Mouse (Mus musculus) megakaryocyte, adult 5-6 weeks (primary cell): Measurements from ENCODE around the gene Slc27a3. TPM values are rescaled to one million over a fixed set of nuclear protein-coding genes. Genes with fewer than 3 reads are reported as not detected.
A peak's percentile ranks its signal among the peaks of the same experiment; 100 is the strongest.

Experiments used
- ATAC-seq: 2 replicates; pipeline ENCODE4 v1.8.0; 2016; ENCODE audit warnings: mild to moderate bottlenecking, inconsistent platforms; ENCODE audit not compliant: poor library complexity, severe bottlenecking
- total RNA-seq, 2 experiments: library from RNA; stranded (forward) in 1 of 2; stranded (reverse) in 1 of 2; fragments of 153-499, 151-499 nt in 1 of 2; fragments of 221-1000, 200-1000 nt in 1 of 2; gene quantifications; 2 replicates each; pipeline versions ENCODE4 v1.2.3 to v1.2.4; 2015 to 2017

The Slc27a3 gene
- 0.21 and 0.33 TPM in 2 replicates for total RNA-seq (2015)
- total RNA-seq (2017): 1.1 and 3.0 TPM in 2 replicates

DNA sequence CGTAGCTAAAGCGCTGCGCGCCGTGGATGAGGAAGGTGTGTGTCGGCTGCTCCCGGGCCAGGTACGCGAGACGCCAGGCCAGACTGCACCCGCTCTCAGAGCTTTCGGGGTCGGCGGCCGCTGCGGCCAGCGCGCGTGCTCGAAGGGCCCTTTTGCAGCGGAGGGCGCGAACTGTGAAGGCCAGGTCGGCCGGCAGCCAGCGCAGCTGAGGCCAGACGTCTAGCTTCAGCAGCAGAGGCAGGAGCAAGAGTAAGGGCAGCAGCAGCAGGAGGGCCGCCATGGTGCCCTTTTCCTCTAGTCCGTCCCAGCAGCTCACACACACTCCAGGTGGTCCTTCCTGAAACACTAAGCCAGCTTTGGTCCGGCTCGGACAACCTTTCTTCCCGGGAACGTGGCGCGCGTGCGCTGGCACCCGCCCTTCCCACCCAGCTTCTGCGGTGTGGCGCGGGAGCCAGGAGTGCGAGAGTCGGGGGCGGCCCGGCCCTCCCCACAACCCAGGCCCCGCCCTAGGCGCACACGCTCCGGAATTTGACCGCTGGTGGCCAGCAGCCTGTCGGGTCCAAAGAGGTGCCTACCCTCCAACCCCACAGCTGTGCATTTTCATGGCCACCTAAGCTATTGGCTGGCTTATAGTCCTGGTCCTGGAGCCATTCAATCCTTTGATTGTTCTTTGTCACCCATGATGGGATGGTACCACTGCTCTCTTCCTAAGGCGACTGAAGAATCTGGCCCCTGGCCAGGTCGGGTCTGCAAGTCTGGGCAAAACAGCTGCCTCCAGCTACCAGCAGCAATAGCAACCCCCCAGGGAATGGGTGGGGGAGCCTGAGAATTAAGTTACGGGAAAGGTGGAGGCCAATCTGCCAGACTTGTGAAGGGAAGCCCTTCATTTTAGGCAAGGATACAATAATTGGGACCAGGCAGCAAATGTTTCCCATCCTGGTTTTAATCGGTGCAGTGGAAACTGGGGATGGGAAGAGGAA is at the start of gene Slc27a3:
Gene Slc27a3 (minus strand): TSS at position 428 of the 980 bp plus-strand sequence.
- ATAC-seq: no peak

DNA sequence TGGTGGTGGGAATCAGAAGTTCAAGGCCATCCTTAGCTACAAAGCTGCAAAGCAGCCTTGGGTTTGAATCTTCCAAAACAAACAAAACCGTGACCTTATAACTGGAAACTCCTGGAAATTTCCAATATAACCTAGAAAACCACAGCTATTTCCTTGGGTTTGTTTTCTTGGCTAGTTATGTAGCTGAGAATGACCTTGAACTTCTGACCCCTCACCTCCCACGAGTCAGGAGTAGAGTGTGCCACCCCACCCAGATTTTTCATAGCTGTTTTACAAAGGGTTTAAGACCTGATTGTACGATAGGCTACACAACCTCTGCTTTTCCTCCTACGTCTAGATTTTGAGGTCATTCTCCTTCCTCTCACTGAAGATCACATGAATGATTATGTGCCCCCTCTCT is 47.4 kb upstream of the Slc27a3 start:
- ATAC-seq: no peak

DNA sequence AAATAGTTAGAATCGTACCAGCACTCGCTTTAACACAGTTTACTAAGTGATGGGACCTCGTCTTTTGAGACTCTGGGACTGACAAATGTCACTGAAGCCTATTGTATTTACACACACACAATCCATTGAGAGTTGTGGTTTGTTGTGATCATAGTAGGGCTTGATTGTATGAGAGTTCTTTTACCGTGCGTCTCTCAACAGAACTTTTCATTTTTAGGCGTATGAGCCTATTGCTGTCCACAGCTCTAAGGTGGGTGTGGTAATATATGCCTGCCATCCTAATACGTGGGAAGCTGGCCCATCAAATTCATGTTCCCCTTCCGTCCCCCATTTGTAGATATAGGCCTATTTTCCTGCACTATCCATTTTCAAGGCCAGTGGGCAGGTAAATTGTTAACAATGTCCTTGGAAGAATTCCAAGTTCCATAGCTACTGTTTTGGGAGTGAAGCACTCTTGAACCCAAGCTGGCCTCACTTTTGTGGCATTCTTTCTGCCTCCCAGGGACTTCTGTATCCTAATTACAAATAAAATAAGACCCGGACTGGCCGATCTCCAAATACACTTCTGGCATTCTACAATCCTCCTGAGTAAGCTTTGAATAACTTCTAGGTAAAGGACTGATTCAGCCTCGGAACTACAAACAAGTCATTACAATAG is 44.5 kb upstream of the Slc27a3 start:
- ATAC-seq: no peak

DNA sequence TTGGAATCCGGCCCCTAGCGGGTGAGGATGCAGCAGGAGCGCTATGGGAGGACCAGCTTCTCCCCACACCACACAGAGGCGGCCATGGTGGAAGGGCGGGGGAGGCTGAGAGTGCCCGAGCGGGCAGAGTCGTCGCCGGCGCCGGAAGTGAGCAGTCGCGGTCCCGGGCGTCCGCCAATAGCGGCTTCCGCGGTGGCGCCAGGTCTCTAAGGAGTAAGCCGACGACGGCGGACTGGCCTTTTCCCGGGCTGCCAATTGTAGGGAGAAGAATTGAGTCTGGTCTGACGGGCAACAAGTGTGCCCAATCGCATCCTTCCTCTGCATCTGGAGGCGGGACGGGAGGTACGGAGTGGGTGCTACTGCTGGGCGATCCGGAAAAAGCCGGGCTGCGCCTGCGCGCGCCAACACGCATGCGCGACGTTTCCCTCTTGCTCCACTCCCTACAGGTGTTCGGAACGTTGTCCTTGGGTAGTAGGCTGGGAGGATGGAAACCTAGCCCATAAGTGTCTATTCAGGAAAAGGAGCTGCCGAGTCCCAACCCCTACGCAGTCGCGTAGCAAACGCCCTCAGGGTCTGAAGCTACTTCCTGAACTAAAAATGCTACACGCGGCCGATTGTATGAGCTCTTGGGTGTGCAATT is 43.8 kb upstream of the Slc27a3 start, which contains the start of gene Ints3:
Gene Ints3 (minus strand): TSS at position 242 of the 640 bp plus-strand sequence.
- peak; percentile 97 for ATAC-seq

DNA sequence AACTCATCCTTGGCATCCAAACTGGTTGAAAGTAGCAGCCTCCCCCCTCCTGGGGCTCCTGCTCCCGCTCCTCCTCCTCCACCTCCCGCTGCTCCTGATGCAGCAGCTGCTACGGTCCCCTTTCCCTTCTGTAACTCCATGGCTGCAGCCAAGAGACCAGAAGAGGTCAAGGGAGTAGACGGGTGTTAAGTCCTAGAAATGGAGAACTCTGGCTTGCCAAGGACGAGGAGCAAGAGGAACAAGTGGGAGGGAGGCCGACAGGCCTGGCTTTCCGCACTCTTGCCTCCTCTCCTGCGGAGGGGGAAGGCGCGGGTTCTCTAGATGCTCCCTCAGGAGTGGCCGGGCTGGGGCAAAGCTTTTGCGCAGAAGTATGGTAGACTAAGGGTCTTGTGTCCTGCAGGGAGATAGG is 43.1 kb upstream of the Slc27a3 start:
- ATAC-seq: peak; percentile 44

- no peak for ATAC-seq
Measured at GRCm38 (mm10) chr3:90432348-90432747, 42.6 kb upstream of the Slc27a3 start.

- no peak for ATAC-seq
Measured at GRCm38 (mm10) chr3:90429576-90429975, 39.8 kb upstream of the Slc27a3 start.

- no peak for ATAC-seq
Measured at GRCm38 (mm10) chr3:90428186-90428585, 38.4 kb upstream of the Slc27a3 start.

DNA sequence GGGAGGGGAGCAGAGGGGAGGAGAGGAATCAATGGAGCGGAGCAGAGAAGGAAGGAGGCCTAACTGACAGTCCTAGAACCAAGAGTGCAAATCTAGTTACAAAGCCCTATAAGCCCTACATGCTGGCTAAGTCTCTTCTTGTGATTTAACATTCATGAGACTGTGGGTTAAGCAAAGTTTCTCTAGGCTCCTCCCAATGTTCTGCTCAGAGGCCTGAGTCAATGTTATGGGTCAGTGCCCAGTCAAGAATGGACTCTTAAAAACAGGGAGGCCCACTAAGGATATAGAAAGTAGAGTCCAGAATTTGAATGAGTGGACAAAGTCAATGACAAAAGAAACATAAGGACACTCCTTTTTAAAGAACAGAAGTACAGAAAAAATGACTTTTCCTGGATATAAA is 37.8 kb upstream of the Slc27a3 start:
- ATAC-seq: no peak

DNA sequence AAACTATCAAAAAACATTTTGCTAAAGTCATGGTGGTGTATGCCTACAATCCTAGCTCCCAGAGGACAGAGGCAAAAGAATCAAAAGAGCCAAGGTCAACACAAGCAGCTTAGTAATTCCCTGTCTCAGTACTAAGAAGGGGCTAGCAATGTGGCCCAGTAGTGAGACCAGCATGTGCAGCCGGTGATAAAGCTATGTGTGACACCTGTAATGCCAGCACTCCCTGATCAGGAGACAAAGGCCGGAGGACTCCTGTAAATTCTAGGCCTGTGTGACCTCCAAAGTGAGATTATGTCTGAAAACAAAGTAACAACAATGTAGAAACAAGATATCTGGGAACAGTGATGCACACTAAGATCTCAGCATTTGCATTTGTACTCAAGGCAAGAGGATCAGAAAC is 35.8 kb upstream of the Slc27a3 start:
- no peak for ATAC-seq

GRCm38 (mm10) chr3:90423549-90423948 is 33.8 kb upstream of the Slc27a3 start:
- ATAC-seq: no peak

GRCm38 (mm10) chr3:90420696-90421095 is 31.0 kb upstream of the Slc27a3 start:
- ATAC-seq: no peak

- ATAC-seq: 0 out of 2 replicates have a peak, but pooled peaks have one; percentile 4
Measured at GRCm38 (mm10) chr3:90413011-90413396, 23.3 kb upstream of the Slc27a3 start.

DNA sequence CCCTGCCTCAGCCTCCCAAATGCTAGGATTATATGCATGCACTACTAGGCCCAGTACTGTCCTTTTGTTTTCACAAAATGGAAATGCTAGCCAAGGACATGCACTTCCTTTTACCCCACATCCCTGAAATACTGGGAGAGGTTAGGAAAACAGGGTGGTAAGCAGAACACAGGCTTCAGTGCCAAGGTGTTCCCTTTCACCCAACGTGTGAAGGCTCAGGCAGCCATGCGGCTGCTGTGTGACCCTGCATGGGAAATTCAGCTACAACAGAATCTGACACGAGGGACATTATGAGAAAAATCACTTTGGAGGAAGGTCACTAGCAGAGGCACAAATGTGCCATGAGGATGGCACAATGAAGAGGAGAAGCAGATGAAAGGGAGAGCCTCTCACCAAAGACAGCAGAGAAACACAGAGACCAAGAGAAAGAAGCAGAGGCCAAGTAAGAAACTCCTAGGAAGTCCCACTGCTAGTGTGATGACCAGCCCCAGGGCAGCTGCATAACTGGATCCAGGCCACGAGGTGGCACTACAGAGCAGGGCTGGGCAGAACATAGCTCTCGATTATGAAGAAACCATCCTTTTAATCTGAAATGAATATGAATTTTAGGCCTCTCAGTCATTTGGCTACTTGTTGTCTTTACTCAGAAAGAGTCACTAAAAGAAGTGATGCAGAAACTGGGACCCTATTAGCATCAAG is 22.7 kb upstream of the Slc27a3 start:
- ATAC-seq: peak; percentile 89

GRCm38 (mm10) chr3:90408721-90409120 is 19.0 kb upstream of the Slc27a3 start:
- ATAC-seq: peak; percentile 54; the same call in 1 of the 2 replicates

DNA sequence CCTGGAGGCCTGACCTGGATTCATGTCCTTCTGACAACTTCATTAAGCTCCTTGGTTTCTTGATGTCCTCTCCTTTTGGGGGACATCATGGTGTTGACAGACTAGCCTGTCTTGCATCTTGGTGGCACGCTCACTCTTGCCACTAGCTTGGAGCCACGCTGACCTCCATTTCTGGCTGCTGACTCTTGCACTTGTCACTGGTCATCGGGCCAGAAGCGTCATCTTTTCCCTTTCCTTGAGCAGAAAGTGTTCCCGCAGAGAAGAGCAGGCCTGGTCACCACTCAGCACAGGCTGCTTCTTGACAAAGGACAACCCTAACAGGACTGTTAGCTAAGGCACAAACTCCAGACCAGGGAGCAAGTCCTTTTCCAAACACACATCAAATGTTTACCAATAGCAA is 16.7 kb upstream of the Slc27a3 start:
- ATAC-seq: no peak

DNA sequence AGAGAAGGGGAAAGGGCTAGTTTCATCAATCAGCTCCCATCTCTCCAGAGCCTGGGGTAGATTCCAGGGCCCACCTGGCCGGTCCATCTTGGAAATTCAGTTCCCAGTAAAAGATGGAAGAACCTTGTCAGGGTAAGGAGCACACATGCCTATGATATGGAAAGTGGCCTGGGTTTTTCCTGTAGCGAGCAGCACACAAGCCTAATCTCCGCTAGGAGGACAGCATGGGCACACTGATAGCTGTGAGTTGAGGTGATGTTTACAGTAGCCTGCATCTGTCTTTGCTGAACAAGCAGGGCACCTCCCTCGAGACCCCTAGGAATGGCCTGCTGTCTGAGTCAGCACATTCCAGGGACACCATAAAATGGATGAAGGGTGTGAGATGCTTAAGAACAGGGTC is 14.9 kb upstream of the Slc27a3 start:
- ATAC-seq: no peak

GRCm38 (mm10) chr3:90404121-90404520 is 14.4 kb upstream of the Slc27a3 start:
- ATAC-seq: no peak

DNA sequence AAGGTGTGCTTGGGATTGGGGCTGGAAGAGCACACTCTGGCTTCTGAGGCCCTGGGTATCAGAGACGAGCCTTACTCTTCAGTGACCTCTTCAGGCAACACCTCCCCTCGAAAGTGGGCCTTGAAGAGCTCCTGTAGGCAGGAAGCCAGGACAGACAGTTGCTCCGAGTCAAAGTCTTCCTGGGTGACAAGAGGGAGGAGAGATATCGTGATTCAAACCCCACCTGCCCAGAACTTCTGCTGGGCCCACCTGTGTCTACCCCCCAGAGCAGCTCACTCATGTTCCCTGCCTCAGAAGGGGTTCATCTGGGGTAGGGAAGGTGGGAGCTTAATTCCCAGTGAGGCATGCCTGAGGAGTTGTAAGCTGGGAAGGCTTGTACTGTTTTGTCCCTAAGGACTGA is 11.3 kb upstream of the Slc27a3 start:
- no peak for ATAC-seq

DNA sequence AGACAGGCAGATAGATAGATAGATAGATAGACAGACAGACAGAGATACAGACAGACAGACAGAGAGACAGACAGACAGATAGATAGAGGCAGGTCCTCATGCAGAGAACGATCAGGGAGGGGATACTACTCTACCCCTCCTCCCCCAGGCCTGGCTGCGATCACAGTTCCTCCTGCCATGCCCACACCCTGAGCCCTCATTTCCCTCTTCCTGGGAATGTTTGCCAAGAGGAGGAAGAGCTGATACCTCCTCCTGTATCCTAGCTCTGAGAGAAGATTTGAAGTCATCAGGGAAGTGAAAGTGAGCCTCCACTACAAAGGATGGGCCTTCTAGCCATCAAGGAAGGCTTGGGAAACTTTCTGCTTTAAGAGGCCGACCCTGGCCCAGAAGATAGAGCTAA is 5.9 kb upstream of the Slc27a3 start:
- no peak for ATAC-seq

DNA sequence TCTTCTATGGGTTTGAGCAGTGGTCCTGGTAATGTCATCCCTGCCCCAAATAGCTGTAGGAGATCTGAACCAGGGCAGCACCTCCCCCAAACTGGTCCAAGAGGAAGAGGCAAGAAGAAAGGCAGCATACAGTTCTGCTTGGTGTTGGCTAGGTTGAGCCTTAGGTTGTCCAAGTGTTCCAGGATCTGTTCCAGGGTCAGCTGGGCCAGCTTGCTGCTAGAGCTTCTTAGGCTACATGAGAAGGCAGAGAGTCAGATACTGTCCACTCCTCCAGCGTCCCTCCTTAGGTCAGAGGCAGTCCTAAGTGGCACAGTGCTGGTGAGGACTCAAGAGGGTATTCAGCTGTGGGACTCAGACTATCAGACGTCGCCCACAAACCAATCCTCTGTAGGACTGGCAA is 2.9 kb upstream of the Slc27a3 start:
- ATAC-seq: no peak
